Comparison of ENCODE assay signal across 11 mouse cellular contexts in genomic region chr6:144513761-144514160, GRCm38 (mm10).
DNase-seq lines count a peak whose midpoint lies in the region; ATAC-seq and TF ChIP-seq lines count a peak whose summit lies in the region.
"Had no signal": no experiment of that assay in that cellular context is flagged by ENCODE, and none has a peak within 500 bp of the region (broad histone marks: within the 10 kb centered on the region; RNA-seq: fewer than 3 reads in every experiment).

No protein-coding gene starts in this region.

- H3K27me3 ChIP-seq in kidney, embryonic 15.5 days, result no peaks in the 10 kb centered on the region
- no peaks in the 10 kb centered on the region for H3K27me3 ChIP-seq in liver, embryonic 15.5 days
- no peaks in the 10 kb centered on the region for H3K27me3 ChIP-seq in forebrain, postnatal 0 days (ENCODE audit: insufficient read depth, low read length)

- no peak for TF ChIP-seq CTCF in forebrain, postnatal 0 days (IDR thresholded peaks at IDR 0.05; ENCODE audit: low read depth)

- peak; percentile 26 for DNase-seq in kidney, adult 11 months
- peak; percentile 8 for DNase-seq in adipocyte (ENCODE audit: low spot score)
- peak; percentile 9 for DNase-seq in heart, adult 8-10 months (ENCODE audit: low spot score)
- DNase-seq in forebrain, postnatal 0 days, result no peak
- DNase-seq in layer of hippocampus, adult 11-12 months (ENCODE audit: low spot score), result no peak
- DNase-seq: thymus, postnatal 25 days had no signal

- no peak overlapping the region for H3K9ac ChIP-seq in kidney, embryonic 15.5 days
- H3K9ac ChIP-seq in liver, embryonic 15.5 days, result no peak overlapping the region
- no peak overlapping the region for H3K9ac ChIP-seq in forebrain, postnatal 0 days

- no peaks in the 10 kb centered on the region for H3K36me3 ChIP-seq in kidney, embryonic 15.5 days
- no peaks in the 10 kb centered on the region for H3K36me3 ChIP-seq in liver, embryonic 15.5 days (replicated peaks)
- H3K36me3 ChIP-seq in forebrain, postnatal 0 days (ENCODE audit: insufficient read depth), result no peaks in the 10 kb centered on the region

- 0 out of 2 replicates have a peak, but pooled peaks cover 4% of the 10 kb centered on the region for H3K4me1 ChIP-seq in kidney, embryonic 15.5 days
- H3K4me1 ChIP-seq in liver, embryonic 15.5 days (replicated peaks), result no peaks in the 10 kb centered on the region
- no peaks in the 10 kb centered on the region for H3K4me1 ChIP-seq in forebrain, postnatal 0 days (ENCODE audit: insufficient read depth)

- no peak overlapping the region for H3K27ac ChIP-seq in kidney, embryonic 15.5 days
- no peak overlapping the region for H3K27ac ChIP-seq in liver, embryonic 15.5 days (replicated peaks)
- no peak overlapping the region for H3K27ac ChIP-seq in forebrain, postnatal 0 days (ENCODE audit: low read depth, low read length)
- H3K27ac ChIP-seq: layer of hippocampus, adult 2 months had no signal

- no peak for ATAC-seq in kidney, embryonic 15.5 days (replicated peaks; ENCODE audit: low FRiP score)
- ATAC-seq in liver, embryonic 15.5 days (ENCODE audit: insufficient read depth), result 0 out of 2 replicates have a peak, but pooled peaks have one; percentile 18
- no peak for ATAC-seq in megakaryocyte, adult 5-6 weeks (ENCODE audit: poor library complexity, severe bottlenecking)
- no peak for ATAC-seq in forebrain, postnatal 0 days
- ATAC-seq: forebrain, embryonic 16.5 days had no signal

- H3K4me3 ChIP-seq in kidney, embryonic 15.5 days (replicated peaks), result no peak overlapping the region
- H3K4me3 ChIP-seq in liver, embryonic 15.5 days (replicated peaks), result no peak overlapping the region
- no peak overlapping the region for H3K4me3 ChIP-seq in forebrain, postnatal 0 days (ENCODE audit: low read depth, low read length)
- H3K4me3 ChIP-seq: layer of hippocampus, adult 2 months had no signal

- H3K9me3 ChIP-seq in kidney, embryonic 15.5 days (replicated peaks), result no peaks in the 10 kb centered on the region
- H3K9me3 ChIP-seq in liver, embryonic 15.5 days (replicated peaks), result no peaks in the 10 kb centered on the region
- no peaks in the 10 kb centered on the region for H3K9me3 ChIP-seq in forebrain, postnatal 0 days (ENCODE audit: low read length)

- WGBS in kidney, embryonic 15.5 days, result 67% methylated on average over 8 of the region's 8 CpGs
- WGBS in liver, embryonic 15.5 days (ENCODE audit: insufficient replicate concordance), result 53% methylated on average over 8 of the region's 8 CpGs
- 60% methylated on average over 8 of the region's 8 CpGs for WGBS in forebrain, postnatal 0 days

- H3K4me2 ChIP-seq in kidney, embryonic 15.5 days, result no peak overlapping the region
- H3K4me2 ChIP-seq in liver, embryonic 15.5 days, result no peak overlapping the region
- H3K4me2 ChIP-seq in forebrain, postnatal 0 days (ENCODE audit: low read depth), result no peak overlapping the region

Comparison
In these comparisons a context has a peak if more than half of its experiments do, and no peak if none do; other contexts are left out.
1. DNase-seq: peak in kidney, adult 11 months (single experiment), adipocyte (single experiment) and heart, adult 8-10 months (single experiment); none in forebrain, postnatal 0 days (single experiment) and layer of hippocampus, adult 11-12 months (single experiment).